Mouse (Mus musculus): Measurements from ENCODE around the gene Schip1.

- TF ChIP-seq CTCF (IDR thresholded peaks at IDR 0.05; ENCODE audit: low read depth) (no peak), EP300 (optimal IDR thresholded peaks at IDR 0.05) (no peak)
Observed at GRCm38 (mm10) chr3:68506769-68507318, 442.2 kb downstream of the Schip1 start.

All from stomach, postnatal 0 days (tissue).